Mouse (Mus musculus): ENCODE results near the gene Olfr32. TPM values are rescaled to one million over a fixed set of nuclear protein-coding genes. Genes with fewer than 3 reads are reported as not detected.

Gene Olfr32
- not detected for polyA plus RNA-seq (2017; shearing (Covaris generic))

DNA sequence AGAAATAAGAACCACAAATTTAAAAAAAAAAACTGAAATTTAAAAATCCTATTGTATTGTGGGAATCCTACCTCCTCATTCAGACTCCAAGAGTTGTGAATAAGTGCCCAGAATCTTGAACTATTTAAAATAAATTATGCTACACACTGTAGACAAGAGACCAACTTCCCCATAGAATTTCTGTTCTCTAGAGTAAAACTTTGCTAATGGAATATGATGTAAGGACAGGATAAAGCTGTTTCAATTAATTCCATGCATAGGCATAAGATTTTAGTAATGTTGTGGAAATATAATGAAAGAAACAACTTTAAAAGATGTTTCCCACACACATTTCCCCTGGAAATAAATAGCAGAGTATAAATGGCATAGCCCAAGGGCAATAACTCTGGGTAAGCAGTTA is at the start of gene Olfr32:
TSS of gene Olfr32 (minus strand) at position 101 of the 400 bp plus-strand sequence.

DNA sequence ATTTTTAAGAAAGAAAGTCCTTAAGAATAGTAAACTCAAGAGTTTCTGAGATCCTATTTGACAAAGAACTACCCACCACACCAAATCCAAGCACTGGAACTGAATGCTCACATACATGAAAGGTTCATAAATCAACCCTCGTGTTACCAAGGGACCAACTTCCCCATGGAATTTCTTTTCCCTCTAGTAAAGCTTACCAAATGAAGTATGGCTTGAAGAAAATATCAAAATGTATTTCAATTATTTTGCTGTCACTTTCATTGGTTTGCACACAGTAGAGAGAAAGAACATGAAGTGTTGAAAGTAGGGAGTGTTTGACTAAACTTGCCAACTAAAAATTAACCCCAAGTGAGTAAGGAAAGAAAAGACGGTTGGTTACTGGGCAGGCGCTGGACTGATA is 10.9 kb upstream of the Olfr32 start, which contains the start of gene Olfr1270:
TSS of gene Olfr1270 (minus strand) at position 101 of the 400 bp plus-strand sequence.

DNA sequence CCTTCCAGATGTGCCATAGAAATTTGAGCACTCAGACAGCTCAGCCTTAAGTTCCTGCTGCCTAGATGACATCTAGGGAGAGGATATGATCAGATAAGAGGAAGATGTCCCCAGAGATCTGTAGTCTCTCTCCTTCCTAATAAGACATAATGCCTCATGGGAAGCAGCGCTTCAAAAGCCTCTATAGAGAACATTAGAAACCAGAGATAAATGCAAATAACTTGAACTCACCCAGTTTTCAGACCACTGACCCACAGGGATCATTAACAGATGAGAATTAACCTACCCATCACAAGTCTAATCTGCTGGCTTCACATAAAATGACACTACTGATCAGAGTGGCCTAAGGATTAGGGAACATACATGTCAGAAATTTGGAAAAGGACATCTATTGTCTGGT is 20.8 kb downstream of the Olfr32 start, which contains the start of gene Olfr1269:
TSS of gene Olfr1269 (minus strand) at position 101 of the 400 bp plus-strand sequence.

Other genes with a start within 250 kb of the Olfr32 start
- under 1 TPM in 1 of 2 experiments, not detected in 1; 0.37 TPM for gene Olfr1258, start 215.0 kb downstream of the Olfr32 start, polyA plus RNA-seq (2017; shearing (Covaris generic))
- gene Olfr1259, start 193.6 kb downstream of the Olfr32 start, polyA plus RNA-seq (2017; shearing (Covaris generic)), result under 1 TPM in 1 of 2 experiments, not detected in 1; 0.08 TPM
- not detected for gene Olfr1260, start 168.0 kb downstream of the Olfr32 start, polyA plus RNA-seq (2017; shearing (Covaris generic))
- gene Olfr1261, start 151.1 kb downstream of the Olfr32 start, polyA plus RNA-seq (2017; shearing (Covaris generic)), result under 1 TPM in 1 of 2 experiments, not detected in 1; 0.38 TPM
- gene Olfr1262, start 142.2 kb downstream of the Olfr32 start, polyA plus RNA-seq (2017; shearing (Covaris generic)), result not detected
- under 1 TPM; 0.07 to 0.34 TPM for gene Olfr1263, start 130.2 kb downstream of the Olfr32 start, polyA plus RNA-seq (2017; shearing (Covaris generic))
- gene Olfr1264, start 116.7 kb downstream of the Olfr32 start, polyA plus RNA-seq (2017; shearing (Covaris generic)), result under 1 TPM; 0.04 to 0.38 TPM
- under 1 TPM; 0.07 to 0.23 TPM for gene Olfr1265, start 107.0 kb downstream of the Olfr32 start, polyA plus RNA-seq (2017; shearing (Covaris generic))
- gene Olfr140, start 78.7 kb downstream of the Olfr32 start, polyA plus RNA-seq (2017; shearing (Covaris generic)), result not detected
- gene Olfr1269, start 20.9 kb downstream of the Olfr32 start, polyA plus RNA-seq (2017; shearing (Covaris generic)), result 1 to 10 TPM in 1 of 2 experiments, under 1 TPM in 1; 0.34 to 4.4 TPM
- under 1 TPM; 0.10 to 0.27 TPM for gene Olfr1270, start 10.8 kb upstream of the Olfr32 start, polyA plus RNA-seq (2017; shearing (Covaris generic))
- gene Olfr1506, start 82.2 kb upstream of the Olfr32 start, polyA plus RNA-seq (2017; shearing (Covaris generic)), result not detected
- not detected for gene Olfr142, start 115.3 kb upstream of the Olfr32 start, polyA plus RNA-seq (2017; shearing (Covaris generic))
- under 1 TPM; 0.04 to 0.29 TPM for gene Olfr1271, start 128.7 kb upstream of the Olfr32 start, polyA plus RNA-seq (2017; shearing (Covaris generic))
- under 1 TPM in 1 of 2 experiments, not detected in 1; 0.16 TPM for gene Olfr1272, start 150.5 kb upstream of the Olfr32 start, polyA plus RNA-seq (2017; shearing (Covaris generic))
- under 1 TPM; 0.06 to 0.89 TPM for gene Gm13769, start 179.9 kb upstream of the Olfr32 start, polyA plus RNA-seq (2017; shearing (Covaris generic))

All from inflammation-experienced regulatory T-cells (primary cell).